In genomic region chr17:25519511-25519910, GRCm38 (mm10) we compare ENCODE assay signal across 10 mouse cellular contexts. TPM values are rescaled to one million over a fixed set of nuclear protein-coding genes. Genes with fewer than 3 reads are reported as not detected.
DNase-seq lines count a peak whose midpoint lies in the region; ATAC-seq and TF ChIP-seq lines count a peak whose summit lies in the region.
"Had no signal": no experiment of that assay in that cellular context is flagged by ENCODE, and none has a peak within 500 bp of the region (broad histone marks: within the 10 kb centered on the region; RNA-seq: fewer than 3 reads in every experiment).

No protein-coding gene starts in this region.

- H3K4me2 ChIP-seq in midbrain, embryonic 14.5 days (ENCODE audit: low read length) = no peak overlapping the region
- no peak overlapping the region for H3K4me2 ChIP-seq in liver, postnatal 0 days (ENCODE audit: low read depth, low read length)
- H3K4me2 ChIP-seq: liver, embryonic 15.5 days had no signal

- 72% methylated on average over 5 of the region's 5 CpGs for WGBS in midbrain, embryonic 10.5 days
- 51% methylated on average over 5 of the region's 5 CpGs for WGBS in midbrain, embryonic 14.5 days
- WGBS in liver, postnatal 0 days (ENCODE audit: insufficient replicate concordance) = 77% methylated on average over 5 of the region's 5 CpGs

- no peak for TF ChIP-seq EP300 in liver, postnatal 0 days (IDR thresholded peaks at IDR 0.05; ENCODE audit: low read depth)

- no peaks in the 10 kb centered on the region for H3K9me3 ChIP-seq in midbrain, embryonic 10.5 days (replicated peaks)
- H3K9me3 ChIP-seq in midbrain, embryonic 14.5 days (ENCODE audit: control insufficient read depth, low read length) = no peaks in the 10 kb centered on the region
- H3K9me3 ChIP-seq in liver, postnatal 0 days (ENCODE audit: low read length) = no peaks in the 10 kb centered on the region
- H3K9me3 ChIP-seq: liver, embryonic 15.5 days had no signal

- H3K4me1 ChIP-seq in midbrain, embryonic 10.5 days = peaks cover 18% of the 10 kb centered on the region
- H3K4me1 ChIP-seq in midbrain, embryonic 14.5 days (ENCODE audit: control insufficient read depth, insufficient read depth, low read length) = 0 out of 2 replicates have a peak, but pooled peaks cover 6% of the 10 kb centered on the region
- H3K4me1 ChIP-seq in liver, postnatal 0 days (ENCODE audit: insufficient read depth) = no peaks in the 10 kb centered on the region
- H3K4me1 ChIP-seq: liver, embryonic 15.5 days had no signal

- H3K9ac ChIP-seq in midbrain, embryonic 14.5 days (replicated peaks; ENCODE audit: low read length) = no peak overlapping the region
- no peak overlapping the region for H3K9ac ChIP-seq in liver, postnatal 0 days (replicated peaks)
- H3K9ac ChIP-seq: liver, embryonic 15.5 days had no signal

- peak; percentile 29 for DNase-seq in cerebellum, adult 11-12 months
- DNase-seq in cerebellum, adult 11 months = no peak
- no peak for DNase-seq in midbrain, embryonic 10.5 days (ENCODE audit: low spot score)
- no peak for DNase-seq in midbrain, embryonic 14.5 days
- peak; percentile 14 to 17 for DNase-seq in frontal cortex, adult 2 months (ENCODE audit: extremely low spot score in 1 of 2, low spot score in 1 of 2)
- peak; percentile 17 to 20 for DNase-seq in left cerebral cortex, postnatal 36 days (ENCODE audit: low spot score in 2 of 2)
- no peak for DNase-seq in thymus, postnatal 25 days
- no peak for DNase-seq in liver, postnatal 0 days

- intact Hi-C loops in left cerebral cortex, postnatal 36 days (cut with DNase I) = loop anchor here (5.0 kb wide), 1 partner anchor 38 kb away; no protein-coding TSS in a partner anchor

- no peaks in the 10 kb centered on the region for H3K36me3 ChIP-seq in midbrain, embryonic 10.5 days
- H3K36me3 ChIP-seq in midbrain, embryonic 14.5 days (ENCODE audit: control insufficient read depth, insufficient read depth, low read length) = no peaks in the 10 kb centered on the region
- H3K36me3 ChIP-seq in liver, postnatal 0 days (replicated peaks; ENCODE audit: insufficient read depth, low read length) = no peaks in the 10 kb centered on the region
- H3K36me3 ChIP-seq: liver, embryonic 15.5 days had no signal

- H3K27me3 ChIP-seq in midbrain, embryonic 10.5 days (ENCODE audit: low read depth, poor library complexity, severe bottlenecking) = no peaks in the 10 kb centered on the region
- no peaks in the 10 kb centered on the region for H3K27me3 ChIP-seq in midbrain, embryonic 14.5 days (ENCODE audit: control insufficient read depth, insufficient read depth, low read length)
- H3K27me3 ChIP-seq in liver, postnatal 0 days (ENCODE audit: insufficient read depth, low read length) = no peaks in the 10 kb centered on the region
- H3K27me3 ChIP-seq: liver, embryonic 15.5 days had no signal

- no peak for ATAC-seq in midbrain, embryonic 14.5 days (ENCODE audit: low FRiP score, low TSS enrichment)
- no peak for ATAC-seq in liver, postnatal 0 days
- ATAC-seq: inflammation-experienced regulatory T-cells, adult 6 months had no signal

- no peak for TF ChIP-seq CTCF in liver, postnatal 0 days (IDR thresholded peaks at IDR 0.05; ENCODE audit: low read depth)

- no peak overlapping the region for H3K4me3 ChIP-seq in midbrain, embryonic 10.5 days
- H3K4me3 ChIP-seq in midbrain, embryonic 14.5 days (replicated peaks; ENCODE audit: low read depth, low read length) = no peak overlapping the region
- H3K4me3 ChIP-seq in liver, postnatal 0 days (ENCODE audit: low read depth, low read length) = no peak overlapping the region
- H3K4me3 ChIP-seq: liver, embryonic 15.5 days had no signal

- peak overlapping the region; percentile 50; the same call in 1 of the 2 replicates for H3K27ac ChIP-seq in midbrain, embryonic 10.5 days (replicated peaks)
- no peak overlapping the region for H3K27ac ChIP-seq in midbrain, embryonic 14.5 days (replicated peaks; ENCODE audit: low read depth, low read length)
- H3K27ac ChIP-seq in liver, postnatal 0 days (ENCODE audit: low read depth) = no peak overlapping the region
- H3K27ac ChIP-seq: liver, embryonic 15.5 days had no signal

RNA-seq across cellular contexts. Expression of gene Sstr5, which starts 22.4 kb away (rescaled TPM):
- polyA plus RNA-seq in midbrain, embryonic 10.5 days (2016; fragmentation: Nextera tagmentation; extraction: Ambion mirVana) = not detected in 2 replicates
- polyA plus RNA-seq in midbrain, embryonic 14.5 days (2014; fragmentation: Nextera tagmentation; extraction: Ambion mirVana) = 0.36 and 0.61 TPM in 2 replicates
- polyA plus RNA-seq in frontal cortex, adult 2 months (2012; rRNA removed) = 0.08 and 0.11 TPM in 2 replicates
- under 1 TPM; 0.12 to 0.16 TPM for total RNA-seq in left cerebral cortex, postnatal 36 days (2021)
- not detected in 2 replicates for polyA plus RNA-seq in liver, postnatal 0 days (2015; fragmentation: Nextera tagmentation; extraction: Ambion mirVana)
- polyA plus RNA-seq: inflammation-experienced regulatory T-cells, adult 6 months; liver, embryonic 15.5 days had no signal

RNA-seq across cellular contexts. Expression of gene Sox8, which starts 51.0 kb away (rescaled TPM):
- 2.4 and 3.3 TPM in 2 replicates for polyA plus RNA-seq in midbrain, embryonic 10.5 days (2016; fragmentation: Nextera tagmentation; extraction: Ambion mirVana)
- 8.0 and 13.5 TPM in 2 replicates for polyA plus RNA-seq in midbrain, embryonic 14.5 days (2014; fragmentation: Nextera tagmentation; extraction: Ambion mirVana)
- 41.2 and 43.2 TPM in 2 replicates for polyA plus RNA-seq in frontal cortex, adult 2 months (2012; rRNA removed)
- 10 to 100 TPM; 42.8 to 65.3 TPM for total RNA-seq in left cerebral cortex, postnatal 36 days (2021)
- 0.08 TPM in 1 of 2 replicates, not detected in the other for polyA plus RNA-seq in liver, postnatal 0 days (2015; fragmentation: Nextera tagmentation; extraction: Ambion mirVana)
- polyA plus RNA-seq: inflammation-experienced regulatory T-cells, adult 6 months had no signal

RNA-seq across cellular contexts. Expression of gene Lmf1, which starts 59.4 kb away (rescaled TPM):
- polyA plus RNA-seq in midbrain, embryonic 10.5 days (2016; fragmentation: Nextera tagmentation; extraction: Ambion mirVana) = 22.3 and 22.6 TPM in 2 replicates
- polyA plus RNA-seq in midbrain, embryonic 14.5 days (2014; fragmentation: Nextera tagmentation; extraction: Ambion mirVana) = 19.5 and 20.8 TPM in 2 replicates
- 17.1 and 18.3 TPM in 2 replicates for polyA plus RNA-seq in frontal cortex, adult 2 months (2012; rRNA removed)
- 10 to 100 TPM; 22.1 to 26.7 TPM for total RNA-seq in left cerebral cortex, postnatal 36 days (2021)
- 11.9 and 12.5 TPM in 2 replicates for polyA plus RNA-seq in liver, postnatal 0 days (2015; fragmentation: Nextera tagmentation; extraction: Ambion mirVana)

Comparison
In these comparisons a context has a peak if more than half of its experiments do, and no peak if none do; other contexts are left out.
1. DNase-seq: peak in cerebellum, adult 11-12 months (single experiment), frontal cortex, adult 2 months (2 of 2) and left cerebral cortex, postnatal 36 days (2 of 2); none in cerebellum, adult 11 months (single experiment), midbrain, embryonic 10.5 days (single experiment), midbrain, embryonic 14.5 days (single experiment), thymus, postnatal 25 days (single experiment) and liver, postnatal 0 days (single experiment).